Mouse (Mus musculus): ENCODE results near the gene Dhx8.

DNA sequence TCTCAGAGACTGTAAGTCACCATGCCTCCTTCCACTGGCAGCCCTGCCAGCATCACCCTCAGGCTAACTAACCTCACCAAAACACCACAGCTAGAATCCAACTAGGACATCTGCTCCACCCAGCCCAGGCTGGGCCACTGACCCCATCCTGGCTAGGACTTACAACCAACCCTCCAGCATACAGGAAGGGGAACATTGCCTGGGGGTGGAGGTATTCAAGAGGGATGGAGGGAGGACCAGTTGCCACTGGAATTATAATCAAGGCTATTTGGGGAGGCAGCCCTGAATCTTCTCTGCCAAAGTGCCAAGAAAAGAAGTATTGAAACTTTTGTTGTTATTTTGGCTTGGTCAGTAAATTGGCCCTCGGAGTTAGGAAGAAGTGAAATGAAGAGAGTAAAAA, 50.4 kb downstream of the Dhx8 start:
- no peak for TF ChIP-seq CTCF (IDR thresholded peaks at IDR 0.05 in 2 of 3, conservative IDR thresholded peaks at IDR 0.05 in 1 of 3; ENCODE audit: control insufficient read depth in 1 of 3, insufficient read depth in 1 of 3, low read depth in 2 of 3, low read length in 3 of 3, poor library complexity in 1 of 3, severe bottlenecking in 1 of 3)
- no peak for TF ChIP-seq MAFK (IDR thresholded peaks at IDR 0.05; ENCODE audit: borderline replicate concordance, low read depth, low read length)
- TF ChIP-seq MAX (IDR thresholded peaks at IDR 0.05; ENCODE audit: low read length) = no peak
- no peak for TF ChIP-seq POLR2A (IDR thresholded peaks at IDR 0.05; ENCODE audit: control insufficient read depth in 1 of 2, insufficient read depth in 1 of 2, low read depth in 1 of 2, low read length in 2 of 2, poor library complexity in 1 of 2)
- TF ChIP-seq EP300 (IDR thresholded peaks at IDR 0.05; ENCODE audit: low read depth in 1 of 2, low read length in 2 of 2) = no peak
- no peak for TF ChIP-seq TCF12 (IDR thresholded peaks at IDR 0.05; ENCODE audit: low read depth, low read length)
- TF ChIP-seq KAT2A (conservative IDR thresholded peaks at IDR 0.05; ENCODE audit: low read depth, low read length) = no peak
- no peak for TF ChIP-seq SMC3 (IDR thresholded peaks at IDR 0.05; ENCODE audit: low read depth, low read length)
- no peak for TF ChIP-seq ZNF384 (IDR thresholded peaks at IDR 0.05; ENCODE audit: low read depth, low read length)
- TF ChIP-seq MYB (IDR thresholded peaks at IDR 0.05; ENCODE audit: low read depth, low read length) = no peak
